Mouse (Mus musculus) left cerebral cortex, adult 8-10 months (tissue): Measurements from ENCODE around the gene Ywhah. TPM values are rescaled to one million over a fixed set of nuclear protein-coding genes. Genes with fewer than 3 reads are reported as not detected.

Experiments
- DNase-seq, 2 experiments: peaks; one replicate each; pipeline ENCODE4 v3.0.0; 2022; ENCODE audit warnings: low spot score in 2 of 2
- total RNA-seq, 4 experiments: library from RNA; stranded (reverse); gene quantifications; 2 replicates each; pipeline ENCODE4 v1.2.4; 2022

Ywhah gene
- total RNA-seq, result 1,000 to 10,000 TPM in 2 of 4 experiments, 100 to 1,000 TPM in 2; 903 to 1,086 (median 994) TPM

GRCm38 (mm10) chr5:33018561-33019425 is at the start of gene Ywhah:
Ywhah (plus strand) TSS chr5:33018816.
- peak; percentile 93 to 97 for DNase-seq

- no peak for DNase-seq
These were observed 42.1 kb upstream of the Ywhah start for GRCm38 (mm10) chr5:32976541-32976940.

- DNase-seq, result no peak
These were observed 41.4 kb upstream of the Ywhah start for GRCm38 (mm10) chr5:32977179-32977578.

GRCm38 (mm10) chr5:32985379-32985778 is 33.2 kb upstream of the Ywhah start:
- no peak for DNase-seq

GRCm38 (mm10) chr5:32987873-32988272 is 30.7 kb upstream of the Ywhah start:
- DNase-seq, result no peak

- peak in 1 of 2 experiments; percentile 81 for DNase-seq
These were observed 28.5 kb upstream of the Ywhah start for GRCm38 (mm10) chr5:32989959-32990640.

- DNase-seq, result peak in 1 of 2 experiments; percentile 87
These were observed 27.5 kb upstream of the Ywhah start for GRCm38 (mm10) chr5:32991152-32991551.

- no peak for DNase-seq
These were observed 24.1 kb upstream of the Ywhah start for GRCm38 (mm10) chr5:32994471-32994870.

GRCm38 (mm10) chr5:32995756-32996155 is 22.9 kb upstream of the Ywhah start:
- DNase-seq, result no peak

GRCm38 (mm10) chr5:32996560-32996959 is 22.1 kb upstream of the Ywhah start:
- DNase-seq, result no peak

- DNase-seq, result no peak
These were observed 20.9 kb upstream of the Ywhah start for GRCm38 (mm10) chr5:32997686-32998085.

- no peak for DNase-seq
These were observed 19.8 kb upstream of the Ywhah start for GRCm38 (mm10) chr5:32998783-32999182.

GRCm38 (mm10) chr5:33001111-33001510 is 17.5 kb upstream of the Ywhah start:
- DNase-seq, result peak in 1 of 2 experiments; percentile 92

- DNase-seq, result no peak
These were observed 15.8 kb upstream of the Ywhah start for GRCm38 (mm10) chr5:33002781-33003180.

GRCm38 (mm10) chr5:33003500-33003899 is 15.1 kb upstream of the Ywhah start:
- DNase-seq, result no peak

- no peak for DNase-seq
These were observed 14.5 kb upstream of the Ywhah start for GRCm38 (mm10) chr5:33004110-33004509.

GRCm38 (mm10) chr5:33005442-33006145 is 13.0 kb upstream of the Ywhah start:
- peak; percentile 50 to 69 for DNase-seq

GRCm38 (mm10) chr5:33006670-33007069 is 11.9 kb upstream of the Ywhah start:
- DNase-seq, result peak in 1 of 2 experiments; percentile 93

GRCm38 (mm10) chr5:33007371-33007770 is 11.2 kb upstream of the Ywhah start:
- no peak for DNase-seq

GRCm38 (mm10) chr5:33009301-33009700 is 9.3 kb upstream of the Ywhah start:
- DNase-seq, result no peak
